Mouse (Mus musculus) liver, adult (tissue): Measurements from ENCODE around the gene Fras1.

Experiments used
- GATA4 ChIP-seq: IDR thresholded peaks from 2 replicates; pipeline ENCODE4 v1.6.1; 2014; ENCODE audit warnings: mild to moderate bottlenecking, low read length; ENCODE audit not compliant: insufficient replicate concordance

Fras1 gene

GRCm38 (mm10) chr5:96373567-96373985 is at the start of gene Fras1:
Gene Fras1 (plus strand): TSS chr5:96373955.
- no peak for TF ChIP-seq GATA4

- no peak for TF ChIP-seq GATA4
Measured at GRCm38 (mm10) chr5:96331048-96331737, 42.6 kb upstream of the Fras1 start.

- no peak for TF ChIP-seq GATA4
Measured at GRCm38 (mm10) chr5:96331738-96332070, 42.1 kb upstream of the Fras1 start.

- TF ChIP-seq GATA4 = no peak
Measured at GRCm38 (mm10) chr5:96333963-96334362, 39.8 kb upstream of the Fras1 start.

GRCm38 (mm10) chr5:96340564-96340963 is 33.2 kb upstream of the Fras1 start:
- TF ChIP-seq GATA4 = no peak

- no peak for TF ChIP-seq GATA4
Measured at GRCm38 (mm10) chr5:96344983-96345382, 28.8 kb upstream of the Fras1 start.

- TF ChIP-seq GATA4 = no peak
Measured at GRCm38 (mm10) chr5:96351963-96352362, 21.8 kb upstream of the Fras1 start.

- TF ChIP-seq GATA4 = no peak
Measured at GRCm38 (mm10) chr5:96363950-96364349, 9.8 kb upstream of the Fras1 start.

- TF ChIP-seq GATA4 = no peak
Measured at GRCm38 (mm10) chr5:96365590-96365989, 8.2 kb upstream of the Fras1 start.

- TF ChIP-seq GATA4 = no peak
Measured at GRCm38 (mm10) chr5:96367260-96367659, 6.5 kb upstream of the Fras1 start.

GRCm38 (mm10) chr5:96373106-96373505 is 649 bp upstream of the Fras1 start:
- TF ChIP-seq GATA4 = no peak

GRCm38 (mm10) chr5:96373986-96374901 is 489 bp downstream of the Fras1 start:
- no peak for TF ChIP-seq GATA4

- TF ChIP-seq GATA4 = no peak
Measured at GRCm38 (mm10) chr5:96375391-96375831, 1.7 kb downstream of the Fras1 start.

GRCm38 (mm10) chr5:96376216-96376615 is 2.5 kb downstream of the Fras1 start:
- no peak for TF ChIP-seq GATA4

- TF ChIP-seq GATA4 = no peak
Measured at GRCm38 (mm10) chr5:96386138-96386933, 12.6 kb downstream of the Fras1 start.
